Mouse (Mus musculus) T-helper 2 cell (primary cell): ENCODE data around the gene Cemip.

ENCODE experiments used
- in situ Hi-C: fragments of 300-600 bp; cut with MboI, MseI; formaldehyde crosslinking; loops from one replicate; pipeline ENCODE4 v1.15.1; 2025; ENCODE audit warnings: high pct_unique_total_duplicates

Cemip gene

DNA sequence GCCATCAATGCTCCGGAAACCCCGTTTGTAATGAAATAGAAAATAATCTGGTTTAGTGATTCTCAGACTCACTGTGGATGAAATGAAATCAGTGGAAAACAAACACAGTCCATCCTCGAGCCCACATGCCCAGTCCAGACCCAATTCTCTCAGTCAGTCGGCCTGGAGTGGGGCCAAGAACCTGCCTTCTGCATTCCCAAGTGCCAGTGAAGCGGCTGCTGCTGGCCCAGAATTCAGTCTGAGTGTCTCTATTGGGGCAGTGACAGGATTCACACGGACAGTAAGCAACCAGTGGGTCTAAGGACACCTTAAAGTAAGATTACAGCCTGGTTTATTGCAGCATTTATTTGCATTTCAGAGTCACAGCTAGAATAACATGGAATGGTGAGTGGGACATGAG is 10.2 kb upstream of the Cemip start:
- in situ Hi-C loops, result no loop called here

DNA sequence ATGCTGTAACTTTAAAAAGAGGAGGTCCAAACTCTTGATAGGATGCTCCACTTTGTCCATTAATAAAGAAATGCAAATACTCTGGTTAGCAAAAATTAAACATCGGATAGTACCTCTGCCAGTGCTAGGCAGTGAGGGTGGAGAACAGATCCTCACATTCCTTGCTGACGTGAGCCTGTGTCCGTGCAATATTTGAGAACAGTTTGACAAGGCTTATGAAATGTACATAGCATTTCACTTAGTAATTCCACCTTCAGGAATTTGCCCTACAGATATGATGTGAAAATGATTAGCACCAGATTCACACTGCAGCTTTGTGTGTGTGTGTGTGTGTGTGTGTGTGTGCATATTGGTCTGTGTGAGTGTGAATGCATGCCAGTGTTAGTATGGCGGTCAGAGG is 4.5 kb upstream of the Cemip start:
- in situ Hi-C loops, result no loop called here

DNA sequence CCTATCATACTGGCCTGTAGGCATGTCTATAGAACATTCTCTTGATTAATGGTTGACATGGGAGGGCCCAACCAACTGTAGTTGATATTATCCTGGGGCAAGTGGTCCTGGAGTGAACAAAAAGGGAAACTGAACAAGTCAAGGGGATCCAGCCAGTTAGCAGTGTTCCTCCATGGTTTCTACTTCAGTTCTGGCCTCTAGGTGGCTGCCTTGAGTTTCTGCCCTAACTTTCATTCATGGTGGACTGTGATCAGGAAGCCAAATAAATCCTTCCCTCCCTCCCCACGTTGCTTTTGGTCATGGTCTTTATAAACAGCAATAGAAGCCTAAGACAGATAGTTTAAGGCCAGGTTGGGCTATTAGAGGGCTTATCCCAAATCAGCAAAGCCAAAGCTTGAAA is 3.5 kb upstream of the Cemip start:
- in situ Hi-C loops, result loop anchor here (5.0 to 10.0 kb wide), 3 partner anchors 175 to 258 kb away; no protein-coding TSS in a partner anchor

DNA sequence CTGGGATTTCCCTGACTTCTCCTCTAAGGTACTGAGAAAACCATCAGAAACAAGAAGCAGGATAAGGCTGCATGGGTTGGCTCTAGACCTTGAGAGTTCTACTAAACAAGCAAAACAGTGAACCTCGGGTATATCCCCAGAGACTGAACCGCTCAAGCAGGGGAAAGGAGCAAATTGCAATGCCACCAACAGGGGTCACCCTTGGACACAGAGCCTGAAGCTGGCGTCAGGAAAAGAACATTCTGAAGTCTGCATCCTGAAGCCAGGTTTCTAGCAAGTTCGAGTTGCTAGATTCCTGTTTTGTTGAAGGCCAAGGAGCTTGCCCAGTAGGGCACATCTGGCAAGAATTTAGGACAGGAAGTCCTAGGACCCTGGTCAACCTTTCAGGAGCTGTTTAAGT is 2.7 kb upstream of the Cemip start:
- in situ Hi-C loops, result loop anchor here (5.0 to 10.0 kb wide), 3 partner anchors 174 to 258 kb away; no protein-coding TSS in a partner anchor

DNA sequence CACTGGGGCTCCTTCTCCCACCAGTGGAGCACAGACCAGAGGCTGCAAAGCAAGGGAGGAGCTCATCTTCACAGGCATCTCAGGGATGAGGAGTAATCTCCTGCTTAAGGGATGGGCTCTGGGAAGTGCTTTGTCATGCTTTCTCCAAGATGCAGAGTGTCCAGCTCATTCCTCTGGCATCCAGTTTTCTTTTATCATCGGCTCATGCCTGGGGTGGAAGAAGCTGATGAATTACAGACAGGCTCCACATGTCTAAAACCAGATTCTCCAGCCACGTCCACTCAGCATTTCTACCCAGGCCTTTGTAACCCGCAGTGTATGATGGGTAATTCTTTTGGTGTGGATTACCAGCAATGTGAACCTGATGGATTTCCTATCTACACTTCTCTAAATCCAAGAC is 1.9 kb upstream of the Cemip start:
- in situ Hi-C loops, result loop anchor here (5.0 to 10.0 kb wide), 3 partner anchors 173 to 259 kb away; no protein-coding TSS in a partner anchor

DNA sequence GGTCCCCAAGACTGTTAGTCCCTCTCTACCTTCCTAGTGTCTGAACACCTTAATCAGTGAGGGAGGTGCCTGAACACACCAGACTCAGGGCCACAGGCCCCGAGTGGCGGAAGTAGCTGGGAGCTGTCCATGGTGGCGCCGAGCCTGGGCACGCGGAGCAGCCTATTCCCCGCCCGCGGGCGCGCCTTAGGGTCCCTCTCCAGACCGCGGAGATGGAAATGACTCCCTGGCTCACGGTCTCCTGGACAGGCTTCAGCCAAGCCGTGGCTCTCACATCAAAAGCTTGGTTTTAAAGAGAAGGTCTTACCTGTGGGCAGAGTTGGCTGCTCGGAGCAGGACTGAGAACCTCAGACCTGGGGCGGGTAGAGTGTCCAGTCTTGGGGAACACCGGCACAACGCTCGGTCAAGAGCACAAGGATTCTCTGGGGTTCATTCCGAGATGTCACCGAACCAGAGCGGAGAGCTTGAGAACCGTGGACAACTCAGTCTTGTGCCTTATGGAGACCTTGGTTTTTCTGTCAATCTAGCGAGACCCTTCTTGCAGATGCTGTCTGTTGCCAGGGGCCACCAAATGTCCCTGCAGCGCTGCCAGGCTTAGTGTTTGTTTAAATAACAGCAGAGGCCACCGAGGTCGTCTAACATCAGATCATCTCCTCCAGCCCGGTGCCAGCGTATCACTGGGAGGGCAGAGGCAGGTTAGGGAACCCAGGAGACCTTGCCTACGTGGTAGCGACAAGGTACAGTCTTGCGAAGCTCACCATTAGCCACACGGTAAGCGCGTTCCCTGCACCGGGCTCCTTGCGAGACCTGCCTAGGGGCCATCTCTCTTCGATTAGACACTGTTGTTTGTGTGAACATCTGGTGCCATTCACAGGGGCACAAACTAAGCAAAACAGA is 1.0 kb downstream of the Cemip start:
- in situ Hi-C loops, result loop anchor here (5.0 to 10.0 kb wide), 3 partner anchors 170 to 262 kb away; no protein-coding TSS in a partner anchor

DNA sequence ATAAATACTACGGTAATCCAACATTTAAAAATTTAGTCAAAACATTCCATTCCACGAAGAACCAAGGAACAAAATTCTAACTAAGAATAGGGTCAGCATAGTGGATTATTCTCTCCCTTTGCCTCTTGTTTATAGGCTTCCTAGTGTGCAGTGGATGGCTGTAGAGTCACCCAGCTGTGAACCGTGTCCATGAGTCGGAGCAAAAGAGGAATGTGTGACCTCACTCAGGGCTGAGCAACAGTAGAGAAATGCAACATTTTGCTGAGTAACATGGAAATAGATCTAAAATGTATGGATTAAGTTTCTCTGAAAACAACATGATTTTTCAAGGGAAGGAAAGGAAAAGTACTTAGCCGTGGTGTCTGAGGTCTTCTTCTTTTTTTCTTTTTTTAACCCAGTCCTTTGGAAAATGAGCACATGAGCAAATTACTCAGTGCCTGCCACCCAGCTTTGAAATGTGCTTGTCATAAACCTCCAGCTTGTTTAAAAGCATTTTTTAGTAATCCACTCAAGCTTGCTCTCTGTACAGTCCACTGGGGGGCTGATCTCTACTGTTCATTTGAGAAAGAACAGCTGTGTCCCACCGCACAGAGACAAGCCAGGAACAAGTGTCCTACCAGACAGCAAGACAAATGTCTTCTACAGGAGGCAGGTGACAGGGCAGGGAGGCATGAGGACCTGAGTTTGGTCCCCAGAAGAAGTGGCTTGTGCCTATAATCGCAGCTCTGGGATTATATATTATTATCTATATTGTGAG is 8.9 kb downstream of the Cemip start:
- in situ Hi-C loops, result no loop called here

DNA sequence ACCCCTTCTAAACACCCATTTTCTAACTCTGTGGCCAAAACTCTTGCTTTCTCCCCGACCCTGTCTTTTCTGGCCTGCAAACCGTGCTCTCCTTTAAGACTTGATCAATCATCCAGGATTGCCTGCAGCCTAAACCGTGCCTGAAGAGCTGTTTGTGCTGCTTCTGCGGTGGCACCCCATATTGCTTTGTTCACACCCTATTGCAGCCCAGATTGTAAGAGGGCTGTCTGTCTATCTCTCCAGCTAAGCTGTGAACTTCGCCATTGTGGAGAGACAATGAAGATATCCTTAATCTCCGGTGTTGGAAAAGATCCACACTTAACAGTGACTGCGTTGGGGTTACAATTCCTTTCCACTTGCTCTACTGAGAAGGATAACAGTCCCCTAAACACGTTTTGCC is 12.0 kb downstream of the Cemip start:
- in situ Hi-C loops, result no loop called here

DNA sequence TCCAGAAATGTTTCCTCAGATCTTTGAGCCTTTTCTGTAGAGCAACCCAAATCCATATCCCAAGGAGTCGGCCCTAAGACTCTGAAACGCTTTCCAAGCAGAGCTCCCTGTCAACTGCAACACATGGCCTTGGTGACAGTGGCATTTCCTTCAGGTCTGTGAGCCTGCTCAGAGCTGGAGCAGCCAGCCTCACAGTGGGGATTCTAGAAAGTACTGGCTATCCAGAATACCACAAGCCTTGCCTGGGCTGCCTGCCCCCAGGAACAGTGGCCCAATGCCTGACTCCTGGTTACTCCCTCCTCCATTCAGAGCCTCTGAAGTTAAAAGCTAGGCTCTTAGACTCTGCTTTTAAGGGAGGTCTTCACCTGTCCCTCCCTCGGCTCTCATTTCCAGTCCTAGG is 12.4 kb downstream of the Cemip start:
- in situ Hi-C loops, result no loop called here

DNA sequence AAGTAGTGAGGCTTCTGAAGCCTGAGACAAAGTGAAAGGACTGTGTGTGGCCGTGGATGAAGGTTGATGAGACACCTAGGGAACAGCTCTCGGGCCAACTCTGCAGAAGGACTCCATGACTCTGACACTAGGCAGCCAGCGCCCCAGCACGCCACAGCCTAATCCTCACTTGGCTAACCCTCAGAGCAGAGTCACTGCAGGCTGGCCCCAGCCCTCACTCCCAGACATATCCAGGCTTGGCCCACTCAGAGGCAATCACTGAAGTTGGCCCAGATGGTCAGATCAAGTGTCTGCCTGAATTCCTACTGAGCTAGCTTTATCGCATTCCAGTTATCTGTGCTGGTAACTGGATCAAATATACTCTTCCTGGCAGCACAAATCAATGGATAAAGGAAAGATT is 17.4 kb downstream of the Cemip start:
- in situ Hi-C loops, result no loop called here

DNA sequence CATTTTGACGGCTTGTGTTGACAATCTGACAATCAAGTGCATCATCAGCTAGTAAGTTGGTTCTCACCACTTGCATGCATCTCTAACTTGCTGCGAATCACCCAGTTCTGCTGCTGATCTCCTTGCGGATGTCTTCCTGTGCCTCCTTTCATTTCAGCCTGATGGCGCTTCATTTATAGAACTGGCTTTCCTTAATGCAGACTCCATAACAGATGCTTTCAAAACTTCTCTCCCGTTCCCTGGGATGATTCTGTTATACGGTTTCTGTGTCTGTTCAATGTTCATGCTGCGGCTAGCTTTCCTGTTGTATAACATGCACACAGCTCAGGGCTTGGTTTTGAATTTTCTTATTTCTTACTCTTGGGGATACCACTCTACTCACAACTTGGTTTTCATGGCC is 26.5 kb downstream of the Cemip start:
- in situ Hi-C loops, result no loop called here

DNA sequence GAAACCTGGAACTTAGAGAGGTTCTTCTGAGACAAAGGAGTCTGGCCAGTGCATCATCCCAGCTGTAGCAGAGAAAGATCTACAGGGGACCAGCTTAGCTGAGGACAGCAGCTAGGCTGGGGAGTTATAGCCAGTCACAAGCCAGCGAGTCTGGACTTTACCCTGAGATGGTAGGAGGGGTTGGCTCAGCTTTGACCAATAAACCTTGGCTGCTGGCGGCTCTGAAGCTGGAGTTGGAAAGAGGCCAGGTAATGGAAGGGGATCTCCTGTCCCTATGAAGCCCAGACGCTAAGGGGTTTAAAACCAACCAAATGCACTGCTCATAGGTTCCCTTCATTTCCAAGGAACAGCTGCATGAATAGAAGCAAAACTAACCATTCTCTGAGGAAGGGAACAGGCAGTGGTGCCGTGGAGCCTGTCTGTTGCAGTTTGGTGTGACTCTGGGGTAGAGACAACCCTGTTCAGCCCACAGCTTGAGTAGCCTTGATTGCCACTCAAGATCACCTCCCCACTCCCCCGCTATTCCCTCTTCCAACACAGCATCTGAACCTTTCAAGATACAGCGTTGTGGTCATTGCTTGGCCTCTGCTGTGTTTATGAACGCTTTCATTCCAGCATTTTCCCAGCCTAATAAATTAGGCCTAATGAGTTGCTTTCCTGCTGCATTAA is 30.2 kb downstream of the Cemip start:
- in situ Hi-C loops, result no loop called here

DNA sequence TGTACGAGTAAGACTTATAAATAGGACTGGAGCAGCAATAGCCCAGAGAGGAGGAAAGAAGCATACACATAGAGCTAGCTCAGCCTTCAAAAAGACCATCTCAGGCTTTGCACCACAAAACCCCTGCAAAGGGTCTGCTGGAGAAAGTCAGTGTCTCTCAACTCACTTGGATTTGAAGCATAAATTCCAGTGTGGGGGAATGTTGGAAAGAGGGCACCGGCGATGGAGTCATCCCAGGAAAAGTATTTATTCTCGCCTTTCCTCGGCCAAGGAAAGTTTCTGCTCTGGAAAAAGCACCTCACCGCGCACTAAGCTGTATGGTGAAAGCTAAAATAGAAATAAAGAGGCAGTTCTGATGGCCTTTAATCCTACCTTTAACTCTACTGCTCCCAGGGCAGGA is 32.4 kb downstream of the Cemip start:
- in situ Hi-C loops, result no loop called here

DNA sequence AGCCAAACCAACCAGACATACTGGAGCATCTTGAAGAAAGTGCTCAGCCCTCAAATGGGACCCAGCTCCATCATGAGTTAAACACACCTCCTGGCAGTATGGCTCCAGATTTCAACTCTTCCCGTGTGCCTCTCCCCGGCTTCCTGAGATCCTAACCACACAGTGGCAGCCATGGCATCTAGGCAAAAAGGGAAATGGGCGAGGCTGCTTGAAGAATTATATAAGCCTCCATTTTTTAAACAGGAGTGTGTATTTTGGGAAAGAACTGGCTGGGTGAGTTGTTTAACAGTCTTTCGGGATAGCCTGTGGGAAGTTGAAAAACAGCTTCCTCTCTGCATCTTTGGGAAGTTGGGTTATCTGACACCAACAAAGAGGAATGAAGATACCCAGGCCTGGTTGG is 34.9 kb downstream of the Cemip start:
- in situ Hi-C loops, result no loop called here

DNA sequence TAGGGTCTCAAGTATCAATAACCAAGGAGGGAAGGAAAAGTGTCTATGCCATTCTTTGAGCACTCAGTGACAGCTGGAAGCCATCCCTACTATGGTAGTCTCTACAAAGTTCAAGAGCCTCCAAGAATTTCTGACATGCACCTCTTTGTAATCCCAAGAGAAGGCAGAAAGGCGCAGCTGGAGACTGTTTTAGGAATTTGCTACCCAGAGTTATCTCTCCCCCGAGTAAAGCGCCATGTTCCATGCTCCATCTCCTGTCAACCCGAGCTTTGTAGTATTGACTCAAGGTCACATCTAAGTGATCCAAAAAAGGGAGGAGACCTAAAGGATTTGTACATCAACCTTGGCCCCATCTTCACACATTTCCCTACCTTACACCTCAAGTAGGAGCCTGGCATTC is 40.8 kb downstream of the Cemip start:
- in situ Hi-C loops, result no loop called here

DNA sequence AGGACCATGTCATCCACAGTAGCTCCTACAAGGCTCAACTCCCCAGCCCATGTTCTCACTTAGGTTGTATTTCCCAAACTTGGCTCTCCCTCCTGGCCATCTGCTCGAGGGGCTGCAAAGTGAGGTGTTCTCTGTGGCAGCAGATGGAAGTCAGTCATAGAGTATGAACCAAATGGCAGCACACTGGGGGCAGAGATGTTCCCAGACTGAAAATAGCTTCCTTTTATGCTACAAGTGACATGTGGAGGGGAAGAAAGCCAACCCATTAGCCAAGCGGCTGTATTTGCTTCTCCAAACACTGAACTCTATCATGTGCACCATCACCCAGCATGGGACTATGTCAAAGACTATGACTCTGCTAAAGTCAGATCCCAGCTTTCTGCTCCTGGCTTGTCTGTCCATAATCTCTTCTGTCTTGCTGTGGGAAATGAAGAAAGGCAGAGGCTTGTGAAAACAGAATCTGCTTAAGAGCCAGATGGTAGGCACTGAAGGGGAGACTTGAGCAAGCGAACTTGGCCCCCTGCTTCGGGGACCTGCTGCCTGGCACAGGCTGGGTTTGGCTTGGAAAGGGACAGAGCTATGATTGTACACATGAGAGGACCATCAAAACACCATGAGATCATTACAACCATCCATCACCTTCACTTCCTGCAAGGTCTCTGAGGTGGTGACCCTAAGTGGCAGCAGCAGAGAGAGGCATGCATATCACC is 41.6 kb downstream of the Cemip start:
- in situ Hi-C loops, result no loop called here

DNA sequence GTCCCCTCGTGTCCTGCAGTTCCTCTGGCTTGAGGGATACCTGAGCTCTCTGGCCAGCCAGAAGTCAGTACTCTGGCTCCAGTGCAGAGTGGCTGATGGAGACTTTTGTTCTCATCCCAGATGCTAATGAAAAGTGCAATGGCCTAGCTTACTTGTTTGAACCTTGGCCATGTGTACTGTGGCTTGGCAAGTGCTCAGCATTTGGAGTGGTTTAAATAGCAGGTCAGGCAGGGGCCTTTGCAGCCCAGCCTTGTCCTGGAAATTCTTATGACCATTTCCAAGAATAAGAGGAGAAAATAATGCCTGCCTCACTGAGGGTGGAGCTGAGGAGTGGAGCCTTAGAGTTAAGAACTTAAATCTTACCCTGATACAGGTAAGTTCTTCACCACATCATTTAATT is 43.6 kb downstream of the Cemip start:
- in situ Hi-C loops, result no loop called here

DNA sequence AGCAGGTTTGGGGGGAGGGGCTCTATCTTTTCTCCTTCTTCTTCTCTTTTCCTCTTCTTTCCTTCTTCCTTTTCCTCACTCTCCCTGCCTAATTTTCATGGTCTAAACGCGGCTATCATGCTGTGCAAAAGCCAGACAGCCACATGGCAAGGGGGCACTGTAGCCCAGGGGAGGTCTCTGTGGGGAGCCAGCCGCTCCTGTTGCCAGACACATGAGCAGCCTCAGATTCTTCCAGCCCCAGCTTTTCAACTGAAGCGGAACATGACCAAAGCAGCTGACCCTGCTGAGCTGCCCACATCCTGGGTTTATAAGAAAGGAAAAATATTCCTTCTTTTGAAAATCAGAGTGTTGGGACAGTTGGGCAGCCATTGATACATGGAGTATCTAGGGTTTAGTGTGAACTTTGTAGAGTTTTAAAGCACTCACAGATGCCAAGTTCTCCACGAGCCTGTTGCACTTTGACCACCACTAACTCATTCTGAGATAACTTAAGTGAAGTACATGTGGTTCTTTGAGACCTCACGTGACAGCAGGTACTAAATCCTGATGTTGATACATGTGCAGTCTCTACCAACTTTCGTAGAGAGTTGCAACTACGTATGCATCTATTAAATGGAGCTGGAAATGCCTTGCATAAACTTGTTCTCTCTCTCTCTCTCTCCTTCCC is 46.3 kb downstream of the Cemip start:
- in situ Hi-C loops, result no loop called here

DNA sequence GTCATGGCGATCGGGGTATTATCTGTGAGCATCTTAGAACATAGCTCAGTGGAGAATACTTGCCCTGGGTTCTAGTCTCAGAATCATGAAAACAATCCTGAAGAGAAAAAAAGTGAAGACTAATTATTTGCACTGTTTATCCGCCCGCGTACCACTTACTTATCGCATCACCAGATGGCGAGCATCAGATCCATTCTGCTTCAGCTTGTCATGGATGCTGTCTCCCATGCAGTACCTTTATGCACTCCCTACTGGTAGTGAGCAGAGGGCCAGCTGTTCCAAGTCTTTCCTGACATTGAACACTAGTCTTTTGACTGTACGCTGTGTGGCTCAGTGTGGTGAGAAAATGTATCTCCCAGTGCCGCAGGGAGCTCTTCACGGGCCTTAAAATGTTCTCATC is 47.7 kb downstream of the Cemip start:
- in situ Hi-C loops, result no loop called here

DNA sequence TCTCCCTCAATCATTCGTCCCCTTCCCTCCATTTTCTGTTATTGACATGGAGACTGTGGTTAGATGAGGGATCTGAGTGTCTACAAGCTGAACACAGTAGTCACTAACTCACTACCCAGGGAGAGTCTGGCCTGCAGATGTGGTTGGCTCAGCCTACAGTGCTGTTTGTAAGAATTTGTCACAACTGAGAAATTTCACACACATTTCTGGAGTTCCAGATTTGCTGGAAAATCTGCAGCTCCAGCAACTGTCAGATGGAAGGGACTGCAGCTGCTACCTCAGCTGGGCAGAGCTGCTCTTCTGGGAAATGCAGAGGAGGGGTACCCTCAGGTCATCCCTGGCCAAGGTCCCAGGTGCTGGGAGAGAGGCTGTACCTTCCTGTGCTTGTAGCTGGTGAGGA is 53.5 kb downstream of the Cemip start:
- in situ Hi-C loops, result no loop called here
